Mouse (Mus musculus): ENCODE results near the gene Misp. TPM values are rescaled to one million over a fixed set of nuclear protein-coding genes. Genes with fewer than 3 reads are reported as not detected.

Misp gene
- total RNA-seq, 1 experiment from 2014 or later = not detected

GRCm38 (mm10) chr10:79877174-79877573 is 56.4 kb downstream of the Misp start:
- ATAC-seq (replicated peaks in 1 of 2; ENCODE audit: insufficient read depth in 1 of 2, low FRiP score in 2 of 2, low TSS enrichment in 1 of 2, low read depth in 1 of 2, poor library complexity in 2 of 2, severe bottlenecking in 2 of 2) = peak in 1 of 2 experiments; percentile 23; a peak in 1 of 4 replicates

GRCm38 (mm10) chr10:79877757-79878156 is 57.0 kb downstream of the Misp start:
- peak; percentile 60 to 61 for ATAC-seq (replicated peaks in 1 of 2; ENCODE audit: insufficient read depth in 1 of 2, low FRiP score in 2 of 2, low TSS enrichment in 1 of 2, low read depth in 1 of 2, poor library complexity in 2 of 2, severe bottlenecking in 2 of 2)

GRCm38 (mm10) chr10:79879527-79879926 is 58.7 kb downstream of the Misp start:
- no peak for ATAC-seq (replicated peaks in 1 of 2; ENCODE audit: insufficient read depth in 1 of 2, low FRiP score in 2 of 2, low TSS enrichment in 1 of 2, low read depth in 1 of 2, poor library complexity in 2 of 2, severe bottlenecking in 2 of 2)

Other genes with a start within 250 kb of the Misp start
- not detected in 2 replicates for gene Theg, start 233.7 kb upstream of the Misp start, total RNA-seq (2017)
- 0.10 TPM in 1 of 2 replicates, not detected in the other for gene C2cd4c, start 207.0 kb upstream of the Misp start, total RNA-seq (2017)
- not detected in 2 replicates for gene Shc2, start 183.1 kb upstream of the Misp start, total RNA-seq (2017)
- gene Odf3l2, start 175.3 kb upstream of the Misp start, total RNA-seq (2017) = not detected in 2 replicates
- gene Madcam1, start 156.4 kb upstream of the Misp start, total RNA-seq (2017) = not detected in 2 replicates
- 0.50 and 7.2 TPM in 2 replicates for gene Tpgs1, start 151.6 kb upstream of the Misp start, total RNA-seq (2017)
- gene Cdc34, start 138.8 kb upstream of the Misp start, total RNA-seq (2017) = 64.2 and 65.0 TPM in 2 replicates
- 0.94 TPM in 1 of 2 replicates, not detected in the other for gene Gzmm, start 132.0 kb upstream of the Misp start, total RNA-seq (2017)
- 203 and 235 TPM in 2 replicates for gene Bsg, start 116.5 kb upstream of the Misp start, total RNA-seq (2017)
- gene Hcn2, start 104.4 kb upstream of the Misp start, total RNA-seq (2017) = 0.44 TPM in 1 of 2 replicates, not detected in the other
- gene Polrmt, start 74.4 kb upstream of the Misp start, total RNA-seq (2017) = 10.9 and 12.1 TPM in 2 replicates
- gene Fgf22, start 65.9 kb upstream of the Misp start, total RNA-seq (2017) = not detected in 2 replicates
- gene Rnf126, start 54.0 kb upstream of the Misp start, total RNA-seq (2017) = 16.1 and 21.7 TPM in 2 replicates
- 0.99 and 1.6 TPM in 2 replicates for gene Fstl3, start 43.7 kb upstream of the Misp start, total RNA-seq (2017)
- 10.0 and 18.4 TPM in 2 replicates for gene Prss57, start 30.0 kb upstream of the Misp start, total RNA-seq (2017)
- gene Palm, start 27.4 kb upstream of the Misp start, total RNA-seq (2017) = 8.8 and 12.4 TPM in 2 replicates
- 165 and 178 TPM in 2 replicates for gene Ptbp1, start 33.4 kb downstream of the Misp start, total RNA-seq (2017)
- gene Prtn3, start 53.5 kb downstream of the Misp start, total RNA-seq (2017) = 25.6 and 141 TPM in 2 replicates
- 67.8 and 93.7 TPM in 2 replicates for gene Plppr3, start 53.6 kb downstream of the Misp start, total RNA-seq (2017)
- 41.4 and 147 TPM in 2 replicates for gene Elane, start 65.3 kb downstream of the Misp start, total RNA-seq (2017)
- gene Cfd, start 69.9 kb downstream of the Misp start, total RNA-seq (2017) = not detected in 2 replicates
- 26.8 and 34.2 TPM in 2 replicates for gene Med16, start 87.9 kb downstream of the Misp start, total RNA-seq (2017)
- not detected in 2 replicates for gene Gm26602, start 89.9 kb downstream of the Misp start, total RNA-seq (2017)
- 0.10 and 0.19 TPM in 2 replicates for gene Kiss1r, start 96.0 kb downstream of the Misp start, total RNA-seq (2017)
- 56.9 and 83.5 TPM in 2 replicates for gene R3hdm4, start 100.2 kb downstream of the Misp start, total RNA-seq (2017)
- 7.6 and 10.1 TPM in 2 replicates for gene Arid3a, start 106.1 kb downstream of the Misp start, total RNA-seq (2017)
- 19.3 and 23.0 TPM in 2 replicates for gene Wdr18, start 139.2 kb downstream of the Misp start, total RNA-seq (2017)
- not detected in 2 replicates for gene Grin3b, start 149.7 kb downstream of the Misp start, total RNA-seq (2017)
- 47.4 and 59.9 TPM in 2 replicates for gene Tmem259, start 163.3 kb downstream of the Misp start, total RNA-seq (2017)
- 62.2 and 103 TPM in 2 replicates for gene Cnn2, start 167.6 kb downstream of the Misp start, total RNA-seq (2017)
- 11.5 and 15.9 TPM in 2 replicates for gene Abca7, start 175.5 kb downstream of the Misp start, total RNA-seq (2017)
- 80.9 and 114 TPM in 2 replicates for gene Arhgap45, start 195.7 kb downstream of the Misp start, total RNA-seq (2017)
- 85.5 and 101 TPM in 2 replicates for gene Polr2e, start 218.8 kb downstream of the Misp start, total RNA-seq (2017)
- 306 and 388 TPM in 2 replicates for gene Gpx4, start 226.2 kb downstream of the Misp start, total RNA-seq (2017)